ENCODE assay signal across 18 mouse cellular contexts in genomic region chrX:166535138-166535537, GRCm38 (mm10).
"Had no signal": no experiment of that assay in that cellular context is flagged by ENCODE, and none has a peak within 500 bp of the region (broad histone marks: within the 10 kb centered on the region; RNA-seq: fewer than 3 reads in every experiment).

No protein-coding gene starts in this region.

- H3K4me1 ChIP-seq: limb, embryonic 10.5 days; limb, embryonic 13.5 days; liver, embryonic 12.5 days; liver, embryonic 15.5 days; lung, embryonic 15.5 days; megakaryocyte, embryonic 14.5 days; midbrain, embryonic 10.5 days; midbrain, embryonic 13.5 days had no signal

- H3K27me3 ChIP-seq: liver, embryonic 12.5 days; liver, embryonic 15.5 days; lung, embryonic 15.5 days had no signal

- H3K9me3 ChIP-seq: limb, embryonic 10.5 days; limb, embryonic 13.5 days; liver, embryonic 12.5 days; liver, embryonic 15.5 days; lung, embryonic 15.5 days; megakaryocyte, embryonic 14.5 days; midbrain, embryonic 10.5 days; midbrain, embryonic 13.5 days had no signal

- H3K27ac ChIP-seq: kidney, postnatal 0 days; limb, embryonic 10.5 days; limb, embryonic 13.5 days; liver, embryonic 12.5 days; liver, embryonic 15.5 days; lung, embryonic 15.5 days; midbrain, embryonic 10.5 days; midbrain, embryonic 13.5 days had no signal

- H3K36me3 ChIP-seq: limb, embryonic 10.5 days; limb, embryonic 13.5 days; liver, embryonic 12.5 days; liver, embryonic 15.5 days; lung, embryonic 15.5 days; midbrain, embryonic 10.5 days; midbrain, embryonic 13.5 days had no signal

- DNase-seq: kidney, adult 2 months; kidney, postnatal 36 days; liver; lung, adult 18-20 months; lung, postnatal 10 days; lung, postnatal 36 days; thymus, adult 18-20 months; thymus, postnatal 14 days; thymus, postnatal 4 days had no signal

- H3K4me3 ChIP-seq: limb, embryonic 10.5 days; limb, embryonic 13.5 days; liver, embryonic 12.5 days; liver, embryonic 15.5 days; lung, embryonic 15.5 days; megakaryocyte, embryonic 14.5 days; midbrain, embryonic 10.5 days; midbrain, embryonic 13.5 days had no signal

- H3K4me2 ChIP-seq: limb, embryonic 13.5 days; liver, embryonic 12.5 days; liver, embryonic 15.5 days; lung, embryonic 15.5 days; midbrain, embryonic 13.5 days had no signal

- ATAC-seq: liver, embryonic 12.5 days; midbrain, embryonic 13.5 days had no signal

- H3K9ac ChIP-seq: limb, embryonic 13.5 days; liver, embryonic 12.5 days; liver, embryonic 15.5 days; lung, embryonic 15.5 days; midbrain, embryonic 13.5 days had no signal
